Mouse (Mus musculus): ENCODE measurements around the gene Hace1. TPM values are rescaled to one million over a fixed set of nuclear protein-coding genes. Genes with fewer than 3 reads are reported as not detected.

The Hace1 gene
- total RNA-seq (2023) = 10 to 100 TPM; 26.4 to 30.2 TPM

DNA sequence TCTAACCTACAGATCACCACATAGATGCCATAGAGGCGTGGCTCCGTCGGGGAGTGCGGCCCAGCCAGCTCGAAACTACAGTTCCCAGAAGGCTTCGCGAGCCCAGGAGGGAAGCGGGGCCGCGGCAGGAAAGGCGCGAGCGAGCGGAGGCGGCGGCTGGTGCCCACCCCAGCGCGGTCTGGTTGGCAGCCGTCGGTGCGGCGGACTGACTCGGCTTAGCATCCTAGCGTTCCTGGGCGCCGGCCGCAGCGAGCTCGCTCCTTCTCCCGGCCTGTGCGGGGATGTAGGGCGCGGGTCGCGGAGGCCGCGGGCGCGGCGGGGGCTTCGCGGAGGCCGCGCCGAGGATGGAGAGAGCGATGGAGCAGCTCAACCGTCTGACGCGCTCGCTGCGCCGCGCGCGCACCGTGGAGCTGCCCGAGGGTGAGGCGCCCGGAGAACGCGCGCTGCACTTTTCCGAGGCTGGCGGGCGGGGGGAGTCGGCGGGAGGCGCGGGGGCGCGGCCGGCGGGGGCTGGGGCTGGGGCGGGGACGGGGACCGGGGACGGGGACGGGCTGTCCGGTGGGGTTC, at the start of gene Hace1:
Hace1 (plus strand) TSS at position 99 of the 567 bp plus-strand sequence.

Other genes starting within 250 kb of the Hace1 start
- gene Bves, start 242.1 kb upstream of the Hace1 start, total RNA-seq (2023) = not detected
- gene Lin28b, start 91.4 kb upstream of the Hace1 start, total RNA-seq (2023) = not detected